Mouse (Mus musculus) stomach, postnatal 0 days (tissue): ENCODE measurements around the gene Cyp4b1.

Source experiments
- CTCF ChIP-seq: IDR thresholded peaks from 2 replicates; pipeline ENCODE4 v1.5.1; 2016; ENCODE audit warnings: antibody characterized with exemption, low read depth, mild to moderate bottlenecking, moderate library complexity
- EP300 ChIP-seq: optimal IDR thresholded peaks from 2 replicates; pipeline ENCODE3; 2016; ENCODE audit warnings: antibody characterized with exemption

DNA sequence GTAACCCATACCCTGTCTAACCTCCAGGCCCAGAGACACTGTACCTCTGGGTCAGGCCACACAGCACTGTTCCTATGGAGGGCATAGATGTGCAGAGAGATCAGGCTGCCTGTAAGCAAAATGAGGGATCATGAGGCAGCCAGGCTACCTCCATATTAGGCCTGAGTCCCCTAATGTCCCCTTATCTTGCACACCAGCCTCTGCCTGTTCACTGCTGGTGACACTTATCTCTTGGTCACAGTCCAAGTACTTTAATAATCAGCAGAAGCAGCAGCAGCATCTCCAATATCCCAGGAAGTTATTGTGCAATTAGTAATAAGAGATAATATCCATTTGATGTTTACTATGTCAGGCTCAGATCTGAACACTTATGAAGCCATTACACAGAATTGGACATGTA lies 64.5 kb downstream of the Cyp4b1 start:
- TF ChIP-seq EP300 (no peak), CTCF (no peak)
